Comparison of ENCODE assay signal across 8 mouse cellular contexts in genomic region chr8:95878176-95878962, GRCm38 (mm10). TPM values are rescaled to one million over a fixed set of nuclear protein-coding genes. Genes with fewer than 3 reads are reported as not detected.
A peak's percentile ranks its signal among the peaks of the same experiment; 100 is the strongest.
DNase-seq lines count a peak whose midpoint lies in the region; ATAC-seq and TF ChIP-seq lines count a peak whose summit lies in the region.

No protein-coding gene starts in this region.

- H3K27ac ChIP-seq in embryonic facial prominence, embryonic 14.5 days (replicated peaks; ENCODE audit: low read depth, low read length): no peak overlapping the region
- peak overlapping the region; percentile 70; the same call in 1 of the 2 replicates for H3K27ac ChIP-seq in midbrain, embryonic 15.5 days

- no peak overlapping the region for H3K4me3 ChIP-seq in embryonic facial prominence, embryonic 14.5 days (ENCODE audit: low read depth, low read length)
- H3K4me3 ChIP-seq in midbrain, embryonic 15.5 days: peak overlapping the region; percentile 7

- no peak overlapping the region for H3K9ac ChIP-seq in embryonic facial prominence, embryonic 14.5 days (ENCODE audit: low read depth, low read length)
- H3K9ac ChIP-seq in midbrain, embryonic 15.5 days: no peak overlapping the region

- peak overlapping the region; percentile 23; the same call in 1 of the 2 replicates for H3K4me2 ChIP-seq in embryonic facial prominence, embryonic 14.5 days (ENCODE audit: low read depth, low read length)
- H3K4me2 ChIP-seq in midbrain, embryonic 15.5 days: peak overlapping the region; percentile 39

- peaks cover 43% of the 10 kb centered on the region for H3K36me3 ChIP-seq in embryonic facial prominence, embryonic 14.5 days (ENCODE audit: control insufficient read depth, insufficient read depth, low read length)
- peaks cover 30% of the 10 kb centered on the region for H3K36me3 ChIP-seq in midbrain, embryonic 15.5 days (replicated peaks)

- WGBS in embryonic facial prominence, embryonic 14.5 days: 64% methylated on average over 12 of the region's 12 CpGs
- WGBS in large intestine, adult 2 months: 36% methylated on average over 12 of the region's 12 CpGs
- 29% methylated on average over 12 of the region's 12 CpGs for WGBS in midbrain, embryonic 15.5 days

- TF ChIP-seq CTCF in Patski (IDR thresholded peaks at IDR 0.05): no peak

- no peaks in the 10 kb centered on the region for H3K9me3 ChIP-seq in embryonic facial prominence, embryonic 14.5 days (ENCODE audit: control insufficient read depth, low read length)
- H3K9me3 ChIP-seq in midbrain, embryonic 15.5 days: no peaks in the 10 kb centered on the region

- in situ Hi-C loops in Patski (cut with MboI; ENCODE audit: low pct_unique_long_range_greater_than_20kb): no loop called here

- no peaks in the 10 kb centered on the region for H3K27me3 ChIP-seq in Patski
- H3K27me3 ChIP-seq in embryonic facial prominence, embryonic 14.5 days (replicated peaks; ENCODE audit: control insufficient read depth, insufficient read depth, low read length): no peaks in the 10 kb centered on the region
- H3K27me3 ChIP-seq in midbrain, embryonic 15.5 days (replicated peaks): no peaks in the 10 kb centered on the region

- peak; percentile 25 to 54 for DNase-seq in layer of hippocampus, postnatal 10 days (ENCODE audit: low spot score in 2 of 2)
- no peak for DNase-seq in layer of hippocampus, adult 8-10 months (ENCODE audit: low spot score in 2 of 2)
- peak; percentile 55 for DNase-seq in Patski (ENCODE audit: low read depth, low spot score)
- DNase-seq in embryonic facial prominence, embryonic 14.5 days (ENCODE audit: low spot score): peak; percentile 84
- DNase-seq in heart, postnatal 14 days: peak; percentile 58 to 71
- peak; percentile 37 for DNase-seq in large intestine, adult 2 months (ENCODE audit: low read depth, low spot score)
- DNase-seq in testis, postnatal 14 days (ENCODE audit: low spot score): peak; percentile 87

- peak; percentile 73 for ATAC-seq in Patski
- peak; percentile 63; the same call in 1 of the 2 replicates for ATAC-seq in embryonic facial prominence, embryonic 14.5 days (ENCODE audit: low read depth)
- ATAC-seq in midbrain, embryonic 15.5 days (replicated peaks): peak; percentile 56; the same call in 1 of the 2 replicates

- intact Hi-C loops in heart, postnatal 14 days (cut with DNase I): no loop called here

- no peaks in the 10 kb centered on the region for H3K4me1 ChIP-seq in embryonic facial prominence, embryonic 14.5 days (ENCODE audit: control insufficient read depth, insufficient read depth, low read length)
- peaks cover 7% of the 10 kb centered on the region for H3K4me1 ChIP-seq in midbrain, embryonic 15.5 days

- CTCF ChIA-PET in Patski (lab: Charles Lee): interaction anchor here (2.2 kb wide), 1 partner anchor 26 kb away, joined by 5 read pairs; the partner anchor contains the start of gene Slc38a7

- POLR2A ChIA-PET in Patski (lab: Charles Lee): interaction anchor here (1.0 kb wide), 1 partner anchor 245 kb away, joined by 3 read pairs; the partner anchor contains the start of gene Gins3

RNA-seq across cellular contexts. Expression of gene Got2, which starts 10.0 kb away (rescaled TPM):
- 100 to 1,000 TPM; 196 to 216 TPM for total RNA-seq in layer of hippocampus, postnatal 10 days (2021)
- total RNA-seq in layer of hippocampus, adult 8-10 months (2022): 100 to 1,000 TPM; 224 to 240 (median 236) TPM
- 371 TPM for polyA plus RNA-seq in Patski (2021)
- polyA plus RNA-seq in embryonic facial prominence, embryonic 14.5 days (2014; fragmentation: Nextera tagmentation; extraction: Ambion mirVana): 61.9 and 71.2 TPM in 2 replicates
- 100 to 1,000 TPM; 785 to 791 TPM for total RNA-seq in heart, postnatal 14 days (2021)
- 68.8 and 72.6 TPM in 2 replicates for polyA plus RNA-seq in large intestine, adult 2 months (2012; rRNA removed)
- 206 and 210 TPM in 2 replicates for polyA plus RNA-seq in midbrain, embryonic 15.5 days (2015; fragmentation: Nextera tagmentation; extraction: Ambion mirVana)

RNA-seq across cellular contexts. Expression of gene Slc38a7, which starts 25.0 kb away (rescaled TPM):
- 10 to 100 TPM; 30.8 to 34.1 TPM for total RNA-seq in layer of hippocampus, postnatal 10 days (2021)
- 10 to 100 TPM; 29.0 to 32.8 (median 29.8) TPM for total RNA-seq in layer of hippocampus, adult 8-10 months (2022)
- 29.1 TPM for polyA plus RNA-seq in Patski (2021)
- 13.1 and 15.3 TPM in 2 replicates for polyA plus RNA-seq in embryonic facial prominence, embryonic 14.5 days (2014; fragmentation: Nextera tagmentation; extraction: Ambion mirVana)
- total RNA-seq in heart, postnatal 14 days (2021): 10 to 100 TPM in 1 of 2 experiments, 1 to 10 TPM in 1; 9.9 to 12.0 TPM
- 13.3 and 16.3 TPM in 2 replicates for polyA plus RNA-seq in large intestine, adult 2 months (2012; rRNA removed)
- 30.3 and 32.2 TPM in 2 replicates for polyA plus RNA-seq in midbrain, embryonic 15.5 days (2015; fragmentation: Nextera tagmentation; extraction: Ambion mirVana)

RNA-seq across cellular contexts. Expression of gene Sap18b, which starts 53.2 kb away (rescaled TPM):
- total RNA-seq in layer of hippocampus, postnatal 10 days (2021): 100 to 1,000 TPM; 165 to 170 TPM
- total RNA-seq in layer of hippocampus, adult 8-10 months (2022): 100 to 1,000 TPM in 2 of 4 experiments, 10 to 100 TPM in 2; 63.0 to 115 (median 93.6) TPM
- polyA plus RNA-seq in Patski (2021): 196 TPM
- 322 and 341 TPM in 2 replicates for polyA plus RNA-seq in embryonic facial prominence, embryonic 14.5 days (2014; fragmentation: Nextera tagmentation; extraction: Ambion mirVana)
- 10 to 100 TPM; 81.7 to 82.4 TPM for total RNA-seq in heart, postnatal 14 days (2021)
- 47.0 and 51.7 TPM in 2 replicates for polyA plus RNA-seq in large intestine, adult 2 months (2012; rRNA removed)
- 196 and 201 TPM in 2 replicates for polyA plus RNA-seq in midbrain, embryonic 15.5 days (2015; fragmentation: Nextera tagmentation; extraction: Ambion mirVana)

Comparison
In these comparisons a context has a peak if more than half of its experiments do, and no peak if none do; other contexts are left out.
1. DNase-seq: peak in layer of hippocampus, postnatal 10 days (2 of 2), Patski (single experiment), embryonic facial prominence, embryonic 14.5 days (single experiment), heart, postnatal 14 days (2 of 2), large intestine, adult 2 months (single experiment) and testis, postnatal 14 days (single experiment); none in layer of hippocampus, adult 8-10 months (0 of 2).
2. Peak in every context shown above with its lines, with median percentiles within 50 percentile points of each other: ATAC-seq.